Mouse (Mus musculus) thymus, postnatal 10 days (tissue): ENCODE measurements around the gene Stam.

ENCODE experiments used
- DNase-seq, 2 experiments: peaks; one replicate each; pipeline ENCODE4 v3.0.0; 2021; ENCODE audit warnings: low spot score in 2 of 2

Gene Stam

DNA sequence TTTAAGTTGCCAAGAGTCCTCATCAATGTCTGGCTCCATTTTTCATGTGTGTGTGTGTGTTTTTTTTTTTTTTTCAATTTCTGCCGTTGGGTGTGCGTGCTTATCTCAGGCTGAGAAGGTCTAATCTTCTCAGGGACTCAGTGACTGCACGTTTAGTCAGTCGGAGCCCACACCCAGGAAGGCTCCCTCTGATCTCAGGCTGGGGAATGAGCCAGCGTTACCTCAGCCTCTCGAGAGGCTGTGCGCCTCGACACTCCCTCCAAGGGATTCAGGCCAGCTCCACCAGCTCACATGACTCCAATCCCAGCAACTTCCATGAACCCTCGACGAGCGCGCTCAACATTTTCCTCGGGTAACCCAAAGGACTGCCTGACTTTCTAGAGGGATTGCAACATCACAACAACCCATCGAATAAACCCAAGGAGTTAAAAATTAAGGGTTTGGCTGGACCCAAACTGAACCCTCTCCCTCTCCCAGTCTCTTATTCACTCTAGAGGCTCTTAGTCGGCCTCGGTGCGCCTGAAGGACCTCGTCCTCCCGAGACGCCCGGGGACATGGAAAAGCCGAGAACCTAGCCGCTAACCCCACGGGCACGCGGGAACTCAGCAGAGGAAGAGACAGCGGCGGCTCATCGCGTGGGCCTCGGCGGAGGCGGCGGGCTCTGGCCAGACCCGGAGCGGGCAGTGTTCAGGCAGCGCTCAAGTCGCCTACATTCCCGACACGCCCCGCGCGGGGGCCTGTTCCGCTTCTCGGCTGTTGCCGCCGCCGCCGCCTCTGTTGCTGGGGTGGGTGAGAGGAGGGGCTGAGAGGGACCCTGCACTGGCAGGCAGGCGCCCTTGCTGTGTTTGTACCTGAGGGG, at the start of gene Stam:
Stam (plus strand) TSS at position 737 of the 859 bp plus-strand sequence.
- DNase-seq: peak; percentile 85 to 93

- DNase-seq: no peak
Measured at GRCm38 (mm10) chr2:14041249-14041648, 32.6 kb upstream of the Stam start.

DNA sequence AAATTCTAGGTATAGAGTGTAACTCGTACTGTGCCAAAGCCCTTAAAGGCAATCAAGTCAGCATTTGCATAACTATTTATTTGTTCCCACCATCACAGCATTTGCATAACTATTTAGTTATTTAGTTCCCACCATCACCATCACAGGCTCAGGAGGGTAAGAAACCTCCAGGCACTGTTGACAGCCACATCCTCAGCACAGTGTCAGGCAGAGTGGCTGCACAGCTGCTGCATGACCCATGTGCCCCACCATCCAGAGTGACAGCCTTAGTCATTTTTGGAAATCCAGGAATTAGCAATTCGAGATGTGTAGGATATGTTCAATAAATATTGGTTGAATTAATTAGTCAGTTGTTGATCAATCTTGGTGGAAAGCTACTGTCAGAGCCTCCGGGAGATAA, 30.9 kb upstream of the Stam start:
- no peak for DNase-seq

GRCm38 (mm10) chr2:14043577-14044170, 30.2 kb upstream of the Stam start:
- DNase-seq: no peak

DNA sequence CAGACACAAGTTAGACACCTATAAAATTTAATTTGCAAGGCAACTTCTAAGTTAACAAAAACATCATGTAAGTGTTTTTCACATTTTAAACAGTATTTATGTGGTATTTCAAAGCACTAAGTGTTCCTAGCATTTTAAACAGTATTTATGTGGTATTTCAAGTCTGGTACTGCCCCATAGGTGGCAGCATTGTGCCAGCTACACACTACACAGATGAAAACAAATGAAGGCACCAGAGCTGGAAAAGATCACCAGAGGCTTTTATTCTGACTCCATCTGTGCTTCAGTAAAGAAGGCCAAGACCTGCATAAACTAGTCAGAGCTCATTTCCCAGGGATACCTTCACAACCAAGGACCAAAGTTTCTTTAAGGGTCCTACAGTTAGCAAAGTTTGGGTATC, 25.5 kb upstream of the Stam start:
- peak in 1 of 2 experiments; percentile 64 for DNase-seq

DNA sequence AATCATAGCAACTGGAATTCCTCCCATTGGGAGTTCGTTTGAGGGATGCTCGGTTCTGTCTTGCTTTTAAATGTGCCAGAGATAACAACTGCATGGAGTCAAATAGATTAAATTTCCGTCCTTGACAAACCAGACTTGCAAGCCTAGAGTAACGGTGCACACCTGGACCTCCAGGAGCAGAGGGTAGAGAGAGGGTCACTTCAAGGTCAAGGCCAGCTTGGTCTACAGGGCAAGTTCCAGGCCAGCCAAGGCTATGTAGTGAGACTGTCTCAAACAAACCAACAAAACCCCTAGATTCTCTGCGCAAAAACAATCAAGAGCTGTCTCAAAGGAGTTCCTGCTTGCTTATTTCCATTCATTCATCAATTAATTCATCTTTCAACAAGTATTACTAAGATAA, 25.1 kb upstream of the Stam start:
- no peak for DNase-seq

DNA sequence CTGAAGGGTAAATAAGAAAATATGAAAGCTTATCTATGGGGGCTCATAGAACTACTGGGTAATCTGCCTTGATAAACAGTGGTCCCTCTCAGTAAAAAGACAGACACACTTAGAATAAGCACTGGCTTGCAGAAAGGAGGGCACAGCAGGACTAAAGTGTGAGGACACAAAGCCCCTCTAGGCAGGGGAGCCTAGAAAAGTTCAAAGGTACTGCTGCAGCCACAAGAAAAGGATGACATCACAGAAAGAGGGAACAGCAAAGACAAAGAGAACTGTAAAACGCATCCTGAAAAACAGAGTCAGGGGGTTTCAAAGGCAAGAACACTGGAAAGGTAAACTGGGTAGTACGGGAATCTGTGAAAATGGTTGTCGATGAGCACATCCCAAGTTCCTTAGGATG, 20.3 kb upstream of the Stam start:
- peak in 1 of 2 experiments; percentile 19 for DNase-seq

DNA sequence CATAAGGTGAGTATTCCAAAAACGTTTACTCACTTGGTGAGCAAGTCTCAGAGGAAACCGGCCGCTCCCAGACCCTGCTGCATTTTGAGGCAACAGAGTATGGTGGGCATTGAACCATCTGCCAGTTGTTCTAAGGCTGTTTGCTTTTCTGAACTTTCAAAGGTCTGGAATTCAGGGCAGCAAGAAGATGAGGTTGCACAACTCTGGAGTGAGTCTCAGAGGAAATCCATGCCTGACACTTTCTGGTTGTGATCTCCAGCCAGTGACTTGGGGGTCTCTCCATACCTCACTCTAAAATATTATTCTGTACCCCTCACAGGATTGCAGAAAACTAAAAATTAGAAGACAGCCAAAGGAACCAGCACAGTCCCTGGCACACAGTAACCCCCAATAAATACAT, 19.7 kb upstream of the Stam start:
- no peak for DNase-seq

DNA sequence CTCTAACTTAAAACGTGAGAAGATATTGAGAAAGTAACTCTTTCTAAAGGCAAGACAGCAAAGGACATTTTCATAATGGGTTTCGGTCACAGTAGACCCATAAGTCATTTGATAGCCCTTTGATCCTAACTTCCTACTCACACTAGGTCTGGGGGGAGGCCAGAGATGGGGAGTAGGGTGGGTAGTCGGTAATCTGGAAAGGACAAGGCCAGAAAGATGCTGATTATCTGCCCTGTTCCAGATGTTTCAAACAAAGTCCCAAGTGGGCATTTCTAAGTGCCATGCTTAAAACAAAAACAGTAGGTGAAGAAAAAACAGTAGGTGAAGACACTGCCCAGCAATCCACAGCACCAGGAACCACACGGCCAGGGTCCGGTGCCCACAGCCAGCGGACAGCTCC, 19.2 kb upstream of the Stam start:
- no peak for DNase-seq

DNA sequence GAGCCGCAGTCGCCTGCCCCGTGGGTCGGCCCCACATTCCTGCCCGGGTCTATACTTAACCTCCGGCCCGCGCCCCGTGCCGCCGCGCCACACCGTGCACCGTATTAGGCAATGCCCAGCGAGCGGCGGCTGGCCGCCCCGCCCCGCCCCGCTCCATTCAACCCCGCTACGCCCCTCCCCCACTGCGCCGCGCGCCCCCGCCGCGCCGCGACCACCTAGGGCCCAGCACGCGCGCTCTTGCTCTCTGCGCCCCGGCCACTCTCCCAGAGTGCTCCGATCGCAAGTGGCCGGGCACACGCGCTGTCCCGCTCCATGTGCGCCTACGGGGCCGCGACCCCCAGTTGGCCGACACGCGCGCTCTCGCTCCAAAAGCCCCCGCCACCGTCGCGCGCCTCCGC, 18.7 kb upstream of the Stam start:
- peak in 1 of 2 experiments; percentile 69 for DNase-seq

DNA sequence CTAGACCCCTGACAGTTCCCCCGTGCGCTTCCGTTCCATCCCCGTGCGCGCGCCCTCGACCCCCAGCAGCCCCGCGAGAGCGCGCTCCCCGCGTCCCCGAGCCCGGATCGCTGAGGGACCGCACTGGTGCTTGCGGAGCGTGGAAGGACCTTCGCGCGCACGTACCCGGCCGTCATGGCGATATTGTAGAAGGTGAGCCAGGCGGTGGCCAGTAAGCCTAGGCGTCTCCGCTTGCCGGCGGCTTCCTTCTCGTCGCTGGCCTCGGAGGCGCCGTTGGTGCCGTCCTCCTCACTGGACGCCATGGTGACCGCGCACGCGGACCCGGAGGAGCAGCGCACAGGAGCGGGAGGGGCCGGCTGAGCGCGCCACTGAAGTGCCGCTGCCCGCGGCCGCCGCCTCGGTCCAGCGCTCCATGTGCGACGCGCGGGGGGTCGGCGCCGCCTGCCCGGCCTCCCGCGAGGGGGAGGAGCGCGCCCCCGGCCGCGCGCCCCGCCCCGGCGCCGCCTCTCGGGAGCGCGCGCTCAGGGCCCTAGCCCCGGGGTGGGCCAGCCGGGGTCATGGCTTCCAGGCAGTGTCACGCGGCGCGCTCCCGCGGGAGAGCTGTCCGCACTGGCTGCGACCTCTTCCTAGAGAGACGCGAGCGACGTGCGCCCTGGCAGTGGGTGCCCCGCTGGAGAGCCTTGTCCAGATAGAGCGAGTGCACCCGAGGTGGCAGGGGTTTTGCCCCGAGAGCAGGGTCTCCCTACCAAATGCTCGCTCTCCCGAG, 18.1 kb upstream of the Stam start, which contains the start of gene Hacd1:
Hacd1 (minus strand) TSS at position 570 of the 766 bp plus-strand sequence.
- peak; percentile 83 to 91 for DNase-seq

DNA sequence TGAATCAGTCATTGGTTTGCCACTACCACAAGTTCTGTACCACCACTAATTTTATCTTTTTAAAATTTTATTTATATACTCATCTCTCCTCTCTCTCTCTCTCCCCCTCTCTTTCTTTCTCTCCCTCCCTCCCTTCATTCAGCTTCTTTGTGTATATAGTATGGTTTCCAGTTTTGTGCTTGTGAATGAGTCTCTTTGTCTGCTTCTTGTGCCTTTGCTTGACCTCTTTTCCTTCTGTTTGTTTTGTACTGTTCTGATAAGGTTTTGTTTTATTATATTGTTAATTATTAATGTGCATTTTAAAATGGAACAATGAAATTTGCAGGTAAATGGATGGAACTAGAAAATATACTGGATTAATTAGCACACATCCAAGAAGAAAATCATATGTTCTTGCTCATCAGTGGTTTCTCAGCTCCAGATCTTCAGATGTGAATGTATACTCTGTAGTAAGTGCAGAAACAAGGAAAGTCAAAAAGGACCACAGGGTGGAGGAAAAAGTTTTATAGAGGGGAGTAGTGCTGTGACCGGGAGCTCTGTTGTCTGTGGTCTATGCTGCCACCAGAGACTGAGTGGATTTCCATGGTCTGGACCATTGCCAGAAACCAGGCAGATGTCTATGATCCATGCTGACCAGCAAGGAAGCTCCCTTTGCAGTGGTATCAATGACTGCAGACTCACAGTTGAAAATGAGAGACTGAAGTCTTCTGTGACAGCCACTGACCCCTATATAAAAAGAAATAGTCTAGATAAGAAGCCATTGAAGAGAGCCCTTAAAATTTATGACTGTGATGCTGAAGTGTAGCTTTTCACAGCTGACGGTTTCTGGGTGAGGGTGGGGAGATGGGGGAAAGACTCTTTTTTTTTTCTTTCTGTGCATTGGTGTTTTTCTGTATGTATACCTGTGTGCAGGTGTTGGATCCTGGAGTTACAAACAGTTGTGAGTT, 7.9 kb upstream of the Stam start:
- DNase-seq: no peak

DNA sequence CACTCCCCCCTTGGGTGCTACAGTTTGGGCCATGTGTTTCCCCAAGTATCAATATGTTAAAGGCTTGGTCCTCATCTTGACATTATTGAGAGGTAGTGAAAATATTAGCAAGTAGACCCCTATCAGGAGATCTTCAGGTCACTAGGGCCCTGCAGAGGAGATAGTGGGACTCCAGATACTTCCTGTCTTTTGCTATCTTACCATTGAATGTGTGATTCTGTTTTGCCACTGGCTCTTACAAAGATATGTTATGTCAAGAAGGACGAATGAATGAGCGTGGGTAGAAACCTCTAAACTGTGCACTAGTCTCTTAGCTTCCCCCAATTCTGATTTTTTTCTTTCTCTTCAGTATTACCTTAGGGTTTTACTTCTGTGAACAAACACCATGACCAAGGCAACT, 4.9 kb upstream of the Stam start:
- no peak for DNase-seq

DNA sequence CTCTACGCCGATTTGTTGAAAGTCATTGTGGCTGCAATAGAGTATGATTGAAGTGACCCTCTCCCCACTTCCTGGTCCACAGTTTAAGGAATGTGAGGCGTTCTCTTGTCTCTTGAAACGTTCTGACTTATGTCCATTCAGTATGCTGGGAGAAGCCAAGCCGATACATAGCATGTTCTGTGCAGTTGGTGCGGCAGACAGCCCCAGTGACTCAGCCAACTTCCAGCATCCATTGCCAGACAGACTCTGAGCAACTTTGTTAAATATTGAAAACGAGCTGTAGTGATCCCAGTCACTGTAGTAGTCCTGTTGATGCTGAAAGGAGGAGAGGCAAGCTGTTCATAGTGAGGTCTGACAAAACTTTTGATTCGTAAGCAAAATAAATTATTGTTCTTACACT, 3.4 kb upstream of the Stam start:
- DNase-seq: no peak

DNA sequence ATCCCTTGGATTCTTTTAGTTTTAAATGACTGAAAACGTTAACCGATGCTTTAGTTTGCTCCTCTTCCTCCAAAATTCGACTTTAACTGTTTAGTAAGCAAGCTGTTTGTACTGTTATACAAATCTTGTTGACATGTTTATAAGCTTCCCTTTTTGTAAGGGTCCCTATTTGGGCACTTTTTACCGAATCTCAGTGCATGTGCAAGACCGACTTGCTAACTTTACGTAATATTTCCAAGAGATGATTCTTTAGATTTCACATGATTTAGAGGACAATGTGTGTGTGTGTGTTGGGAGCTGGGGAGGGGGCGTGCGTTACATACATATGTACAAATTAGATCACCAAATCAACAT, 913 bp upstream of the Stam start:
- no peak for DNase-seq

DNA sequence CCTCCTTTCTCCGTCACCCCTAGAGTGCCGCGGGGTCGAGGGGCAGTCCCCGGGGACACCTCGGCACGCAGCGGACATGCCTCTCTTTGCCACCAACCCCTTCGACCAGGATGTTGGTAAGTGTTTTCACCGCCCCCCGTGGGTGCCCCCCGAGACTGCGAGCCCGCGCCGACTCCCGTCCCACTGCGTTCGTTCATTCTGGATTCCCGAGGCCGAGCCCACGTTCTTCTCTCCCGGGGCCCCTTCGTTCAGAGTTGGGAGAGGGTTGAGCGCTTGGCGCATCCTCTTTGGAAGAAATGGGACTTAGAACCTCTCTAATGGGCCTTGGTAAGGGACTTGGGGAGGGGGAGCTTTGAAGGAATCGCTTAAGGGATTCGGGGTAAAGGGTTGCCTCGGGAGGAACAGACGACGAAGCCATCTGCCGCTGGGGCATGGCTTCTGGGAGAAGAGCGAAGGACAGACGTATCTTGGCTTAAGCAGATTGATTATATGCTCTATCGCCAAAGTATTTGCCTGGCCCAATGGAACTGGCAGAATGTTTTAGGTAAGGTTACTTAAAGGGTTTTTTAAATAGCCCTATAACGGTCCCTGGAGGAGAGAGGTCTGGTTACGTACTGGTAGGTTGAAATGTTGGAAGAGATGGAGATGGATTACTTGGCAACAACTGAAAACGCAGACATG, 463 bp downstream of the Stam start:
- no peak for DNase-seq

GRCm38 (mm10) chr2:14078527-14078926, 4.6 kb downstream of the Stam start:
- DNase-seq: peak; percentile 58 to 59

DNA sequence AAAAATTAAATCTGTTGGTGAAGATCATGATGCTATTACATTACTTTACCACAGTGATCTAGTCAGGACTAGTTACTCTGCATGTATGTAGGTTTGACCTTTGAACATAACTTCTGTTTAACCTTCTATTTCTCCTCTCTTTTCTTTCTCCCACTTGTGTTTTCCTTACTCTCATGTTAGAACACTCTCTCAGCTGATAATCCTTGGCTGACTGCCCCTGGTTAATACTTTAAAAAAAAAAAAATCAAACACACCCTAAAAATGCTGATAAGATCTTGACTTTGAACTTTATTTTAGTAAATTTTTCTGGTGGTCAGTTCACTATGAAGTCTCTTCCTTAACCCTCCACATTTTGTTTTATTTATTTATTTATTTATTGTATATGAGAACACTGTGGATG, 26.6 kb downstream of the Stam start:
- DNase-seq: no peak

DNA sequence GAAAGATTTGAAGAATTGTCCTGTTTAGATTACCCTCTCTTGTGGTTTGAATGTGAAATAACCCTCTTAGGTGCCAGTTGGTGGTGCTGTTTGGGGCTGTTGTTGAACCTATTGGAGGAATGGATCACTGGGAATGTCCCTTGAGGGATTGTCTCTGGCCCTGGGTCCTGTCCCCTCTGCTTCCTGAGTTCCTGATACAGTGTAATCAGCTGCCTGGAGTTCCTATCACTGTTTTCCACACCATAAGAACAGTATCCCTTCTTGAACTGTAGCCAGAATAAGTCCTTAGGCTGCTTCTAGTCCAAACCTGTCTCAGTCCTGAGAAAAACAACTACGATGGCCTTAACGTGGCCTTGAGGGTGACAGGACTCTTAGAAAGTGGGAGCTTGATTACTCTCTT, 28.7 kb downstream of the Stam start:
- no peak for DNase-seq

DNA sequence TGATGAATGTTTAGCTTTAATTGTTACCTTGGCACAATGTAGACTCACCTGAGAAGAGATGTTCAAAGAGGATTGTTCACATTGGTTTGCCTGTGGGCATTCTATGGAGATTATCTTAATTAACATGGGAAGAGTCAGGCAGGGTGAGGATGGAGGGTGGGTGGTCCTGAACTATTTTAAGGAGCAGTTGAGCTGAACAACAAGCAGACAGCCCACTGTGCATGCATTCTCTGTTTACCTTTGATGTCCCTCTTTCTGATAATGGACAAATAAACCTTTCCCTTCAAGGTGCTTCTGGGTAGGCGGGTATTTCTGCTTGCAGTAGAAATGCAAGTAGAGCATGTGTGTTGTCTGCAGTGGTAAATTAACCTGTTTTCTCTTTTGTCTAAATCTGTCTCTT, 30.0 kb downstream of the Stam start:
- DNase-seq: no peak

GRCm38 (mm10) chr2:14107673-14108072, 33.8 kb downstream of the Stam start:
- DNase-seq: no peak
